In the genomic region with DNA sequence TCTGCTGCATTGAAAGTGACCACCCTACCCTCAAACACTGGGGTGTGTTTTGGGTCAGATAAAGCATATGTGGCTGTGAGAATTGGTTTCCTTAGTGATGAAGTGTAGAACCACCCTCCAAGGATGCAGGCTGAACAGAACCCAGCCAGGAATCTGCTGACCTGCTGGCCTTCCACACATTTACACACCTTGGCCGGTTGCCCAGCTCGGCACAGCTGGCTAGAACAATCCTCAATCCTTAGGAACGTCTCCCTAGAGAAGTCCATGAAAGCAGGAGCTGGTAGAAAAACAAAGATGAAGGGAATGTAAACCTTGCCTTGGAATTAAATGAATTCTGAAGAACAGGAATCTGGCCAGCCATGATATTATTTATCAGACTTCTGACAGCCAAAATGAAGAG, we compare ENCODE assay signal across 10 mouse cellular contexts.
DNase-seq lines count a peak whose midpoint lies in the region; ATAC-seq and TF ChIP-seq lines count a peak whose summit lies in the region.
"Had no signal": no experiment of that assay in that cellular context is flagged by ENCODE, and none has a peak within 500 bp of the region (broad histone marks: within the 10 kb centered on the region; RNA-seq: fewer than 3 reads in every experiment).

No protein-coding gene starts in this region.

- H3K27ac ChIP-seq in hindbrain, embryonic 14.5 days = no peak overlapping the region
- no peak overlapping the region for H3K27ac ChIP-seq in hindbrain, embryonic 11.5 days (ENCODE audit: low read depth, low read length)
- no peak overlapping the region for H3K27ac ChIP-seq in stomach, postnatal 0 days (replicated peaks)

- intact Hi-C loops in heart, postnatal 14 days (cut with DNase I) = no loop called here

- no peak overlapping the region for H3K4me3 ChIP-seq in hindbrain, embryonic 14.5 days (replicated peaks; ENCODE audit: low read length)
- H3K4me3 ChIP-seq in hindbrain, embryonic 11.5 days (ENCODE audit: low read depth, low read length) = no peak overlapping the region
- H3K4me3 ChIP-seq in stomach, postnatal 0 days (ENCODE audit: low read depth, low read length) = no peak overlapping the region
- H3K4me3 ChIP-seq: myocyte had no signal

- H3K27me3 ChIP-seq in hindbrain, embryonic 14.5 days (ENCODE audit: control insufficient read depth, insufficient read depth, low read length) = no peaks in the 10 kb centered on the region
- H3K27me3 ChIP-seq in hindbrain, embryonic 11.5 days (ENCODE audit: control insufficient read depth, insufficient read depth, low read length) = no peaks in the 10 kb centered on the region
- no peaks in the 10 kb centered on the region for H3K27me3 ChIP-seq in stomach, postnatal 0 days (ENCODE audit: control insufficient read depth, insufficient read depth, low read length)

- H3K36me3 ChIP-seq in hindbrain, embryonic 14.5 days (replicated peaks; ENCODE audit: control insufficient read depth, insufficient read depth) = no peaks in the 10 kb centered on the region
- H3K36me3 ChIP-seq in hindbrain, embryonic 11.5 days (ENCODE audit: control insufficient read depth, insufficient read depth, low read length) = no peaks in the 10 kb centered on the region
- H3K36me3 ChIP-seq in stomach, postnatal 0 days (ENCODE audit: control insufficient read depth, insufficient read depth, low read length) = no peaks in the 10 kb centered on the region

- peak; percentile 17; the same call in 1 of the 2 replicates for ATAC-seq in hindbrain, embryonic 14.5 days (ENCODE audit: low FRiP score)
- ATAC-seq in hindbrain, embryonic 11.5 days (ENCODE audit: low FRiP score) = no peak
- ATAC-seq in stomach, postnatal 0 days (ENCODE audit: low FRiP score, low TSS enrichment) = no peak

- no peak for DNase-seq in hindbrain, embryonic 14.5 days (ENCODE audit: low spot score)
- DNase-seq in hindbrain, embryonic 11.5 days (ENCODE audit: low spot score) = no peak
- peak; percentile 8 for DNase-seq in right cerebral cortex, postnatal 14 days
- DNase-seq in right cerebral cortex, postnatal 36 days (ENCODE audit: low spot score in 2 of 2) = no peak
- DNase-seq in heart, postnatal 14 days = peak; percentile 57 to 68
- peak; percentile 26 for DNase-seq in stomach, postnatal 0 days (ENCODE audit: low spot score)
- no peak for DNase-seq in thymus, postnatal 0 days (ENCODE audit: low spot score)
- DNase-seq in T-cell, adult 2 months (ENCODE audit: low spot score) = no peak
- DNase-seq: thymus, adult 18-20 months had no signal

- no peaks in the 10 kb centered on the region for H3K4me1 ChIP-seq in hindbrain, embryonic 14.5 days (replicated peaks; ENCODE audit: control insufficient read depth, insufficient read depth, low read length)
- no peaks in the 10 kb centered on the region for H3K4me1 ChIP-seq in hindbrain, embryonic 11.5 days (replicated peaks; ENCODE audit: control insufficient read depth, insufficient read depth, low read length)
- no peaks in the 10 kb centered on the region for H3K4me1 ChIP-seq in stomach, postnatal 0 days (replicated peaks; ENCODE audit: control insufficient read depth, insufficient read depth)

- no peak overlapping the region for H3K9ac ChIP-seq in hindbrain, embryonic 14.5 days
- no peak overlapping the region for H3K9ac ChIP-seq in hindbrain, embryonic 11.5 days (ENCODE audit: low read depth, low read length)
- H3K9ac ChIP-seq in stomach, postnatal 0 days (ENCODE audit: low read length) = no peak overlapping the region

- no peaks in the 10 kb centered on the region for H3K9me3 ChIP-seq in hindbrain, embryonic 14.5 days (ENCODE audit: control insufficient read depth, low read length)
- no peaks in the 10 kb centered on the region for H3K9me3 ChIP-seq in hindbrain, embryonic 11.5 days (ENCODE audit: control insufficient read depth, low read length)
- H3K9me3 ChIP-seq in stomach, postnatal 0 days (ENCODE audit: control insufficient read depth, low read length) = no peaks in the 10 kb centered on the region

- H3K4me2 ChIP-seq in hindbrain, embryonic 14.5 days (replicated peaks) = no peak overlapping the region
- no peak overlapping the region for H3K4me2 ChIP-seq in hindbrain, embryonic 11.5 days (replicated peaks; ENCODE audit: low read depth, low read length)
- no peak overlapping the region for H3K4me2 ChIP-seq in stomach, postnatal 0 days (replicated peaks; ENCODE audit: low read depth)

- TF ChIP-seq EP300 in stomach, postnatal 0 days (optimal IDR thresholded peaks at IDR 0.05) = no peak

- TF ChIP-seq CTCF in stomach, postnatal 0 days (IDR thresholded peaks at IDR 0.05; ENCODE audit: low read depth) = no peak

- 35% methylated on average over 3 of the region's 3 CpGs for WGBS in hindbrain, embryonic 14.5 days
- WGBS in hindbrain, embryonic 11.5 days = 54% methylated on average over 3 of the region's 3 CpGs
- 12% methylated on average over 3 of the region's 3 CpGs for WGBS in stomach, postnatal 0 days

Comparison
In these comparisons a context has a peak if more than half of its experiments do, and no peak if none do; other contexts are left out.
1. DNase-seq: peak in right cerebral cortex, postnatal 14 days (single experiment), heart, postnatal 14 days (2 of 2) and stomach, postnatal 0 days (single experiment); none in hindbrain, embryonic 14.5 days (single experiment), hindbrain, embryonic 11.5 days (single experiment), right cerebral cortex, postnatal 36 days (0 of 2), thymus, postnatal 0 days (single experiment) and T-cell, adult 2 months (single experiment).